Mouse (Mus musculus): ENCODE data around the gene Gm13288.
"Not testable (repeated sequence)": the region's sequence is repeated elsewhere in the genome, so short reads cannot be mapped to it uniquely, and the experiment has no call there.

The Gm13288 gene

DNA sequence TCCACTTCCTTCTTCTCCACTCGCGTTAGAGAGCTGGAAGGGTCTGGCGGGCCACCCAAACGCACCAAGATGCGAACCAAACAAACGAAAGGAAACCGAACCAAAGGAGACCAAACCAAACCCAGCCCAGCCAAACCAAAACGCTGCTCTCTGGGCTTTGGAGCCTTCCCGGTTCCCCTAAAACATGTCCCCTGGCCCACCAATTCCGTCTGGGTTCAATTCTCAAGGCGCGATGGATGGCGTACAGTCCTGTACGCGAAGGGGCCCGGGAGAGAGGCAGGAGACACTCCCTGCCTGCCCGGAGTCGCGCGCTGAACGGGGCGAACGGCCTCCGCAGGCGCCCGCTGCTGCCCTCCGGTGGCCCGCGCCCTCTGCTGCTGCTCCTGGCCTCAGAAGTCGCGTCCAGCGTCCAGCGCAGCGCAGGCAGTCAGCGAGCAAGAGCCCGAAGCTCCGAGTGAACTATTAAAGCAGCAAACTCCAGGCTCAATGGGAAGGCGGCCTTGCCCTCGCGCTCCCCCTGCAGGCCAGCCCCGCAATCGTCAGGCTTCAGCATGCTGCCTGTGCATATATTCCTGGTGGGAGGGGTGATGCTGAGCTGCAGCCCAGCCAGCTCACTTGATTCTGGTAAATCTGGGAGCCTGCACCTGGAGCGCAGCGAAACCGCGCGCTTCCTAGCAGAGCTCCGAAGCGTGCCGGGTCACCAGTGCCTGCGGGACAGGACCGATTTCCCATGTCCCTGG lies 11.2 kb upstream of the Gm13288 start, which contains the start of gene Gm13275:
Gene Gm13275, plus strand, starts transcription at position 552 of the 740 bp plus-strand sequence.
- POLR2A ChIA-PET, CTCF ChIA-PET: not testable (repeated sequence)

DNA sequence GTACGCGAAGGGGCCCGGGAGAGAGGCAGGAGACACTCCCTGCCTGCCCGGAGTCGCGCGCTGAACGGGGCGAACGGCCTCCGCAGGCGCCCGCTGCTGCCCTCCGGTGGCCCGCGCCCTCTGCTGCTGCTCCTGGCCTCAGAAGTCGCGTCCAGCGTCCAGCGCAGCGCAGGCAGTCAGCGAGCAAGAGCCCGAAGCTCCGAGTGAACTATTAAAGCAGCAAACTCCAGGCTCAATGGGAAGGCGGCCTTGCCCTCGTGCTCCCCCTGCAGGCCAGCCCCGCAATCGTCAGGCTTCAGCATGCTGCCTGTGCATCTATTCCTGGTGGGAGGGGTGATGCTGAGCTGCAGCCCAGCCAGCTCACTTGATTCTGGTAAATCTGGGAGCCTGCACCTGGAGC lies 8.2 kb upstream of the Gm13288 start, which contains the start of gene Gm13279:
Gene Gm13279, plus strand, starts transcription at position 301 of the 400 bp plus-strand sequence.
- POLR2A ChIA-PET, CTCF ChIA-PET: not testable (repeated sequence)

DNA sequence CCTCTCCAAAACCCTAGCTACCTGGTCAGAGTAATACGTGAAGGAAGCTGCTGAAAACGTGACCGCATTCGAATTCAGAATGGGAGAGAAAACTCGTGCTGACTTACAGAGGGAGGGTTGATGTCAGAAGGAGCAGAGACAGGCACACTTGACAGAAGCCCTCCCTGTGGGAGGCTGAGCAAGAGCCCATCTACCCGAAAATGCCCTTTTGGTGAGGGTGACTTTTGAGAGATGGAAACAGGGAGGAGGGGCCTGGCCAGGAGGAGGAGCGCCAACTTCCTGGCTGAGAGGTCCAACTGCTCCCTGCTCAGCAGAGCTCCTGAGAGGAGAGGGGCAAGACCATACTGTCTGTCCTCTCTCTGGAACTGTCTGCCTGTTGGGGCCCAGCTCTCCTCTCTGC lies 6.0 kb upstream of the Gm13288 start, which contains the start of gene Gm13285:
Gene Gm13285, plus strand, starts transcription at position 301 of the 400 bp plus-strand sequence.
- POLR2A ChIA-PET, CTCF ChIA-PET: not testable (repeated sequence)

DNA sequence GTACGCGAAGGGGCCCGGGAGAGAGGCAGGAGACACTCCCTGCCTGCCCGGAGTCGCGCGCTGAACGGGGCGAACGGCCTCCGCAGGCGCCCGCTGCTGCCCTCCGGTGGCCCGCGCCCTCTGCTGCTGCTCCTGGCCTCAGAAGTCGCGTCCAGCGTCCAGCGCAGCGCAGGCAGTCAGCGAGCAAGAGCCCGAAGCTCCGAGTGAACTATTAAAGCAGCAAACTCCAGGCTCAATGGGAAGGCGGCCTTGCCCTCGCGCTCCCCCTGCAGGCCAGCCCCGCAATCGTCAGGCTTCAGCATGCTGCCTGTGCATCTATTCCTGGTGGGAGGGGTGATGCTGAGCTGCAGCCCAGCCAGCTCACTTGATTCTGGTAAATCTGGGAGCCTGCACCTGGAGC lies 2.4 kb upstream of the Gm13288 start, which contains the start of gene Gm13287:
Gene Gm13287, plus strand, starts transcription at position 301 of the 400 bp plus-strand sequence.
- POLR2A ChIA-PET, CTCF ChIA-PET: not testable (repeated sequence)

DNA sequence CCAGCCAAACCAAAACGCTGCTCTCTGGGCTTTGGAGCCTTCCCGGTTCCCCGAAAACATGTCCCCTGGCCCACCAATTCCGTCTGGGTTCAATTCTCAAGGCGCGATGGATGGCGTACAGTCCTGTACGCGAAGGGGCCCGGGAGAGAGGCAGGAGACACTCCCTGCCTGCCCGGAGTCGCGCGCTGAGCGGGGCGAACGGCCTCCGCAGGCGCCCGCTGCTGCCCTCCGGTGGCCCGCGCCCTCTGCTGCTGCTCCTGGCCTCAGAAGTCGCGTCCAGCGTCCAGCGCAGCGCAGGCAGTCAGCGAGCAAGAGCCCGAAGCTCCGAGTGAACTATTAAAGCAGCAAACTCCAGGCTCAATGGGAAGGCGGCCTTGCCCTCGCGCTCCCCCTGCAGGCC lies 430 bp downstream of the Gm13288 start:
- CTCF ChIA-PET, POLR2A ChIA-PET: not testable (repeated sequence)

- POLR2A ChIA-PET = no interaction called here
- CTCF ChIA-PET = no interaction called here
Observed at GRCm38 (mm10) chr4:88815928-88816327, 10.6 kb downstream of the Gm13288 start, which contains the start of gene Ifna7. Gene Ifna7, plus strand, starts transcription at chr4:88816228.

DNA sequence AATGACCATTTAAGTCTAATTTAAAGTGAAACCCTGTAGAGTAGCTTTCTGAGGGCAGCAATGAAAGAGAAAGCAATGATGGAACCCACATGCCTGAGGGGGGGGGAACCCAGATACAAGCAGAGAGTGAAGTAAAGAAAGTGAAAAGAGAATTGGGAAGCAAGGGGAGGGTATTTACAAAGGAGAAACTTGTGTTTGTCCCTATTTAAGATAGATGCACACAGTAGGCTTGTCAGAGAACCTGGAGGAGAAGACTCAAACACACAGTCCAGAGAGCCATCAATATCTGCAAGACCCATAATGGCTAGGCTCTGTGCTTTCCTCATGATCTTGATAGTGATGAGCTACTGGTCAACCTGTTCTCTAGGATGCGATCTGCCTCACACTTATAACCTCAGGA lies 14.3 kb downstream of the Gm13288 start, which contains the start of gene Ifna11:
Gene Ifna11, plus strand, starts transcription at position 301 of the 400 bp plus-strand sequence.
- ChIA-PET CTCF (interaction anchor here in 1 of 4 experiments (0.6 kb wide), 1 partner anchor 136 kb away, joined by 4 read pairs; the partner anchor contains the start of gene Ifna2), POLR2A (no interaction called here)

DNA sequence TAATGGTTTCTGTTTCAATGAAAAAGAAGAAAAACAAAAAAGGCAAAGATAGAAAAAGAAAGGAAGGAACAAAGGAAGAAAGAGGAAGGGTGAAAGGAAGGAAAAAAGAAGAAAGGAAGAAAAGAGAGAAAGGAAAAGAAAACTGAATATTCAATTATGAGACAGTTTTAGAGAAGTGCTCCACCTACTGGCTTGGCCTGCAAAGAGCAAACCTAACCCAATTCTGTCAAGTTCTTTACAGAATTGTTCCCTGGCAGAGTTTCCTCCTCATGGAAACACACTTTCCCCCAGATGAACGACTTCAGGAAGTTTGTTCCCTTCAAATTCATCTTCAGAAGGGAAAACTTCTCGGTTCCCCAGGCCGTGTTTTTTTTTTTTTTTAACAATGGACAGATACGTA lies 17.7 kb downstream of the Gm13288 start:
- ChIA-PET POLR2A (no interaction called here), CTCF (no interaction called here)

DNA sequence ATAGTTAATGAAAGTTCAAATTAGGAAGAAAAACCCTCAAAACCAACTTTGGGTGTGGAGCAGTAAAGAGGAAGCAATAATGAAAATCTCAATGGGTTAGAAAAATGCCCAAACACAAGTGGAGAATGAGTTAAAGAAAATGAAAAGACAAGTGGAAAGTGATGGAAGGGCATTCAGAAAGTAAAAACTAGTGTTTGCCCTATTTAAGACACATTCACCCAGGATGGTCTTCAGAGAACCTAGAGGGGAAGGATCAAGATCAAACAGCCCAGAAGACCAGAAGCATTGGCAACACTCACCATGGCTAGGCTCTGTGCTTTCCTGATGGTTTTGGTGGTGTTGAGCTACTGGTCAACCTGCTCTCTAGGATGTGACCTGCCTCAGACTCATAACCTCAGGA lies 21.8 kb downstream of the Gm13288 start, which contains the start of gene Ifna6:
Gene Ifna6, plus strand, starts transcription at position 301 of the 400 bp plus-strand sequence.
- CTCF ChIA-PET, POLR2A ChIA-PET: not testable (repeated sequence)

DNA sequence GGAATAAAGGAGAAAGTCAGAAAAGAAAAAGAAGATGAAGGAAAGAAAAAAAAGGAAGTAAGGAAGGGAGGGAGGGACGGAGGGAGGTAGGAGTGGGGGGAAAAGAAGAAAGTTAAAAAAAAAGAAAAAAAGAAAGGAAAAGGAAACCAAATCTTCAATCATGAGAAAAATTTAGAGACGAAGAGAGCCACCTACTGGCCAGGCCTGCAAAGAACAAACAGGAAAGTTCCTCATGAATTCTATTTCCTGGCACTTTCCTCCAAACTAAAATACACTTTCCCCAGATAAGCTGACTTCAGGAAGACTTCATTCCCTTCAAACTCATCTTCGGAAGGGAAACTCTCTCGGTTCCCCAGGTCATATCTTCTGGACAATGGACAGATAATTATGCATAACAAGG lies 25.2 kb downstream of the Gm13288 start:
- POLR2A ChIA-PET = interaction anchor here in 1 of 4 experiments (0.6 kb wide), 1 partner anchor 463 kb away, joined by 11 read pairs; no protein-coding TSS in a partner anchor

DNA sequence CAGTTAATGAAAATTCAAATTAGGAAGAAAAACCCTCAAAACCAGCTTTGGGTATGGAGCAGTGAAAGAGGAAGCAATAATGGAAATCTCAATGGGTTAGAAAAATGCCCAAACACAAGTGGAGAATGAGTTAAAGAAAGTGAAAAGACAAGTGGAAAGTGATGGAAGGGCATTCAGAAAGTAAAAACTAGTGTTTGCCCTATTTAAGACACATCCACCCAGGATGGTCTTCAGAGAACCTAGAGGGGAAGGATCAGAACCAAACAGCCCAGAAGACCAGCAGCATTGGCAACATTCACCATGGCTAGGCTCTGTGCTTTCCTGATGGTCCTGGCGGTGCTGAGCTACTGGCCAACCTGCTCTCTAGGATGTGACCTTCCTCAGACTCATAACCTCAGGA lies 29.9 kb downstream of the Gm13288 start, which contains the start of gene Ifna5:
Gene Ifna5, plus strand, starts transcription at position 301 of the 400 bp plus-strand sequence.
- POLR2A ChIA-PET, CTCF ChIA-PET: not testable (repeated sequence)

More for the DNA sequence above, 25.2 kb downstream of the Gm13288 start:
- CTCF ChIA-PET = interaction anchor here in 1 of 4 experiments (0.9 to 2.2 kb wide), 2 partner anchors 134 to 299 kb away, joined by 3 to 4 read pairs; no protein-coding TSS in a partner anchor

- ChIA-PET CTCF (interaction anchor here in 2 of 4 experiments (0.6 kb wide), 2 partner anchors 17 to 159 kb away, joined by 3 to 5 read pairs; no protein-coding TSS in a partner anchor), POLR2A (no interaction called here)
Observed at GRCm38 (mm10) chr4:88838828-88839227, 33.5 kb downstream of the Gm13288 start.

DNA sequence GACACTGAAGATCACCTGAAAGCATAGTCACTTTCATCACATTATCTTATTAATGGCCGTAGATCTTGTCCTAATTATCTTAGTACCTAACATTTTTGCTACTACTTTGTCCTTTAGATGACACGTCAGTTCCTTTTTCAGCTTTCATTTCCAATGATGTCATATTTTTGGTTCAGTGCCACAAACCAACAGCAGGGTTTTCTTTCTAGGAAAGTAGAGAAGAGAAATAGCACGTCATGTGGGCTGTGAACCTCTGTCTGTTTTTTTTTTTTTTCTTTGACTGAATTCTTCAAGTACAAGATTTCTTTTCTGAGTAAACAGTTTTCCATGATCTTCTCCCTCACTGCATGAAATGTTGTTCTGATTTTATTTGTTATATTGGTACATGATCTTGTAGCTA lies 34.7 kb downstream of the Gm13288 start:
- ChIA-PET CTCF (interaction anchor here in 1 of 4 experiments (0.7 kb wide), 1 partner anchor 376 kb away, joined by 3 read pairs; no protein-coding TSS in a partner anchor), POLR2A (interaction anchor here in 1 of 4 experiments (0.6 kb wide), 1 partner anchor 821 kb away, joined by 3 read pairs; no protein-coding TSS in a partner anchor)

- CTCF ChIA-PET = no interaction called here
Observed at GRCm38 (mm10) chr4:88841438-88841911, 36.1 kb downstream of the Gm13288 start, which contains the start of gene Ifna4. Gene Ifna4, plus strand, starts transcription at chr4:88841861.

DNA sequence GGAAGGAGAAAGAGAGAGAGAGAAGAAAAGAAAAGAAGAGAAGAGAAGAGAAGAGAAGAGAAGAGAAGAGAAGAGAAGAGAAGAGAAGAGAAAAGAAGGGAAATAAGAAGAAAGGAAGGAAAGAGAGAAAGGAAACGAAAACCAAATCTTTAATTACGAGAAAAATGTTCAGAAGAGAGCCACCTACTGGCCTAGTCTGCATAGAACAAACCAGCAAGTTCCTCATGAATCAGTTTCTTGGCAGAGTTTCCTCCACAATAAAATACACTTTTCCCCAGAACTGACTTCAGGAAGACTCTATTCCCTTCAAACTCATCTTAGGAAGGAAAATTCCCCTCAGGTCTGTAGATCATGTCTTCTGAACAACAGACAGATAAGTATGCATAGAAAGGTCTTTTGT lies 40.0 kb downstream of the Gm13288 start:
- ChIA-PET POLR2A (no interaction called here), CTCF (no interaction called here)

More at GRCm38 (mm10) chr4:88841438-88841911, 36.1 kb downstream of the Gm13288 start, which contains the start of gene Ifna4:
- POLR2A ChIA-PET = no interaction called here

GRCm38 (mm10) chr4:88849698-88850097 lies 44.4 kb downstream of the Gm13288 start, which contains the start of gene Ifna1:
Gene Ifna1, plus strand, starts transcription at chr4:88850087.
- POLR2A ChIA-PET = no interaction called here

DNA sequence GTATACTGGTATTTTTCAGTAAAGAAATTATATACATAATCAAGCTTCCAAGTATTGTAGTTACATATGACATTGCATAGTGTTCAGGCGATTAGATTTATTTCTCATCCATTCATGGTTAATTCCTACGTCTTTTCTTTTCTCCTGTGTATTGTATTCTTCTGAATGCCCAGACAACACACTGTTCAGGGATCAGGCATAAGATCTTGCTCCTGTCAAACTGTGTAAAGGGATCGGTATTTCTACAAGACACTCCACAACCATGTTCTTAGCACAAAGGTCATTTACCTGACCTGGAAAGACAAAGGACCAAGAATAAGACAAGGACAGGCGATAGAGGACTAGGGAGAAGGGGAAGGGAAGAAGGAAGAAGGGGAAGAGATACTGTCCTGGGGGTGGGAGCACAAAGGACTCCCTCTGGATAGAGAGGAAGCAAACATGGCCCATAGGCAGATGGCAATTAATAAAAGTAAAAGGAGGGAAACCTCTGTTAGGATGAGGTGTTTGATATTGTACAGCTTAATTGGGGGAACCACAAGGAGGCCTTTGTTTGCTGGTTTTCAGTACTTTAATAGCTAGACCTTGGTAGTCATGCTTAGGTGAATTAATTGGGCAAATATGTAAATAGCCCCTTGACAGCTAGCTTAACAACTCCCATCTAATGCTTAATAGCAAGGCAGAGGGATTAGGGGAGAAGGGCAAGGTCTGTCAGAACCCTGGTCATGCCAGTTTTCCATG lies 45.9 kb downstream of the Gm13288 start:
- ChIA-PET POLR2A (no interaction called here), CTCF (no interaction called here)

More at GRCm38 (mm10) chr4:88849698-88850097, 44.4 kb downstream of the Gm13288 start, which contains the start of gene Ifna1:
- CTCF ChIA-PET = no interaction called here

All from embryonic stem cell, embryonic (primary cell).